Mouse (Mus musculus) liver, embryonic 16.5 days (tissue): ENCODE results near the gene Stxbp4. TPM values are rescaled to one million over a fixed set of nuclear protein-coding genes. Genes with fewer than 3 reads are reported as not detected.

Experiments
- polyA plus RNA-seq: library from polyadenylated mRNA; unstranded; fragments of >200 nt; fragmentation: Nextera tagmentation; extraction: Ambion mirVana; gene quantifications from 2 replicates; pipeline ENCODE4 v1.2.1, GENCODE M21; 2015

Gene Stxbp4
- polyA plus RNA-seq, 1 experiment from 2014 or later, result 6.0 TPM

Other genes starting within 250 kb of the Stxbp4 start
- 6.0 and 7.1 TPM in 2 replicates for gene Hlf, start 247.2 kb downstream of the Stxbp4 start, polyA plus RNA-seq
- gene Cox11, start 89 bp upstream of the Stxbp4 start, polyA plus RNA-seq, result 17.9 and 19.1 TPM in 2 replicates
- 50.3 and 51.8 TPM in 2 replicates for gene Tom1l1, start 50.3 kb upstream of the Stxbp4 start, polyA plus RNA-seq